Mouse (Mus musculus): ENCODE measurements around the gene Macf1.

- TF ChIP-seq CTCF (IDR thresholded peaks at IDR 0.05; ENCODE audit: extremely low read depth, insufficient read length, insufficient replicate concordance, low read depth, low read length) (no peak), POLR2A (IDR thresholded peaks at IDR 0.05; ENCODE audit: low read depth, low read length) (no peak)
Observed at GRCm38 (mm10) chr4:123649131-123649530, 35.0 kb downstream of the Macf1 start.
